Mouse (Mus musculus) E14TG2a.4 (cell line): ENCODE measurements around the gene Cstf2t.

Experiments used
- H3K27me3 ChIP-seq: 2 replicates; pipeline ENCODE4 v1.6.1; 2014; ENCODE audit warnings: low read length, control low read depth; ENCODE audit not compliant: insufficient read depth
- H3K36me3 ChIP-seq: 2 replicates; pipeline ENCODE4 v1.6.1; 2014; ENCODE audit warnings: low read length, control low read depth; ENCODE audit not compliant: insufficient read depth
- H3K4me1 ChIP-seq: replicated peaks from 2 replicates; pipeline ENCODE4 v1.6.1; 2014; ENCODE audit warnings: low read depth, low read length, control low read depth
- H3K4me3 ChIP-seq: replicated peaks from 2 replicates; pipeline ENCODE4 v1.5.1; 2014; ENCODE audit warnings: mild to moderate bottlenecking, low read length
- H3K9me3 ChIP-seq: 2 replicates; pipeline ENCODE4 v1.6.1; 2014; ENCODE audit warnings: low read length, control low read depth
- CTCF ChIP-seq: conservative IDR thresholded peaks from 2 replicates; pipeline ENCODE4 v1.5.1; 2014; ENCODE audit warnings: low read length
- NANOG ChIP-seq: IDR thresholded peaks from 2 replicates; pipeline ENCODE4 v1.6.1; 2014; ENCODE audit warnings: borderline replicate concordance, low read length, mixed read lengths
- POU5F1 ChIP-seq: IDR thresholded peaks from 2 replicates; pipeline ENCODE4 v1.6.1; 2014; ENCODE audit warnings: low read length, borderline replicate concordance

Cstf2t gene

GRCm38 (mm10) chr19:31114690-31115089 is 32.1 kb downstream of the Cstf2t start:
- H3K9me3 ChIP-seq: peaks cover 5% of the 10 kb centered on the region
- TF ChIP-seq CTCF: no peak
- TF ChIP-seq NANOG: no peak
- TF ChIP-seq POU5F1: no peak
- peaks cover 27% of the 10 kb centered on the region for H3K36me3 ChIP-seq
- peak overlapping the region; percentile 83 for H3K4me3 ChIP-seq
- H3K27me3 ChIP-seq: no peaks in the 10 kb centered on the region
- H3K4me1 ChIP-seq: peaks cover 25% of the 10 kb centered on the region

- Histone ChIP-seq H3K36me3 (no peaks in the 10 kb centered on the region), H3K27me3 (no peaks in the 10 kb centered on the region), H3K9me3 (peaks cover 4% of the 10 kb centered on the region; the same call in 1 of the 2 replicates), H3K4me1 (peaks cover 16% of the 10 kb centered on the region), H3K4me3 (no peak overlapping the region)
- TF ChIP-seq POU5F1: no peak
- TF ChIP-seq CTCF: no peak
- no peak for TF ChIP-seq NANOG
Observed at GRCm38 (mm10) chr19:31124628-31125027, 42.0 kb downstream of the Cstf2t start.

GRCm38 (mm10) chr19:31132614-31133013 is 50.0 kb downstream of the Cstf2t start:
- H3K27me3 ChIP-seq: no peaks in the 10 kb centered on the region

DNA sequence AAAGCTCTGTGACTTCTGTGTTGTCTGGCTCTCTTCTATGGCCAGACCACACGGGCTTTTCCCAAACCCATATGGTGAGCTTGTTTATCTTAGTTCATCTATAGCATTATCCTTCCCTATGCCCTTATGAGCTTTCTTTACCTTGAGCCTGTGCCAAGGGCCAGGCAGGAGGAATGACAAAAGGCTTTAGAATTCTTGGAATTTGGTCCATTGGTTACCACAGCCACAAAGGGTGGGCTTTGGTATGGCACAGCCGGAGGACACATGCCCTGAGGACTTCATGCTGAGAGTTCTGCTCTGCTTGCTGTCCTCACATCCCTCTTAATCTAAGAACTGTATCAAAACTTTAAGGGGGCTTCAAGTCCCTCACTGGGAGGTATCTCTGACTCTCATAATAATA is 53.7 kb downstream of the Cstf2t start:
- H3K4me1 ChIP-seq: peaks cover 12% of the 10 kb centered on the region
- H3K4me3 ChIP-seq: no peak overlapping the region
- no peaks in the 10 kb centered on the region for H3K36me3 ChIP-seq
- no peaks in the 10 kb centered on the region for H3K9me3 ChIP-seq
- H3K27me3 ChIP-seq: no peaks in the 10 kb centered on the region
- no peak for TF ChIP-seq NANOG
- no peak for TF ChIP-seq POU5F1
- no peak for TF ChIP-seq CTCF

More at GRCm38 (mm10) chr19:31132614-31133013, 50.0 kb downstream of the Cstf2t start:
- Histone ChIP-seq H3K36me3 (no peaks in the 10 kb centered on the region), H3K9me3 (no peaks in the 10 kb centered on the region), H3K4me3 (no peak overlapping the region), H3K4me1 (peaks cover 12% of the 10 kb centered on the region)
- TF ChIP-seq NANOG (no peak), CTCF (no peak), POU5F1 (no peak)
